Mouse (Mus musculus): ENCODE measurements around the gene Tgfbr3l. TPM values are rescaled to one million over a fixed set of nuclear protein-coding genes. Genes with fewer than 3 reads are reported as not detected.

Tgfbr3l gene
- polyA plus RNA-seq, 1 experiment from 2014 or later, result 4.6 TPM

- H3K9me3 ChIP-seq, result no peaks in the 10 kb centered on the region
- ATAC-seq (ENCODE audit: low FRiP score, low read depth), result no peak
- H3K4me1 ChIP-seq, result no peaks in the 10 kb centered on the region
- no peak overlapping the region for H3K9ac ChIP-seq
- H3K36me3 ChIP-seq, result peaks cover 93% of the 10 kb centered on the region
- no peak overlapping the region for H3K27ac ChIP-seq
- no peak overlapping the region for H3K4me2 ChIP-seq (replicated peaks)
- whole genome bisulfite sequencing, result 92% methylated on average over 5 of the region's 5 CpGs
- no peak overlapping the region for H3K4me3 ChIP-seq
- no peaks in the 10 kb centered on the region for H3K27me3 ChIP-seq
These were observed 44.7 kb downstream of the Tgfbr3l start for GRCm38 (mm10) chr8:4292738-4293137.

GRCm38 (mm10) chr8:4297822-4298221, 49.8 kb downstream of the Tgfbr3l start:
- 95% methylated on average over 4 of the region's 4 CpGs for WGBS
- Histone ChIP-seq H3K9me3 (no peaks in the 10 kb centered on the region), H3K27me3 (no peaks in the 10 kb centered on the region), H3K27ac (no peak overlapping the region), H3K9ac (no peak overlapping the region), H3K4me1 (no peaks in the 10 kb centered on the region), H3K36me3 (peaks cover 95% of the 10 kb centered on the region), H3K4me2 (replicated peaks) (no peak overlapping the region), H3K4me3 (no peak overlapping the region)
- ATAC-seq (ENCODE audit: low FRiP score, low read depth), result no peak

Other genes with a start within 250 kb of the Tgfbr3l start
- not detected in 2 replicates for gene Cd209f, start 142.4 kb upstream of the Tgfbr3l start, polyA plus RNA-seq (2015; fragmentation: Nextera tagmentation; extraction: Ambion mirVana)
- not detected in 2 replicates for gene Cd209g, start 114.1 kb upstream of the Tgfbr3l start, polyA plus RNA-seq (2015; fragmentation: Nextera tagmentation; extraction: Ambion mirVana)
- gene Evi5l, start 81.6 kb upstream of the Tgfbr3l start, polyA plus RNA-seq (2015; fragmentation: Nextera tagmentation; extraction: Ambion mirVana), result 31.3 and 34.0 TPM in 2 replicates
- gene Prr36, start 30.8 kb upstream of the Tgfbr3l start, polyA plus RNA-seq (2015; fragmentation: Nextera tagmentation; extraction: Ambion mirVana), result 1.3 and 1.6 TPM in 2 replicates
- gene Lrrc8e, start 21.4 kb upstream of the Tgfbr3l start, polyA plus RNA-seq (2015; fragmentation: Nextera tagmentation; extraction: Ambion mirVana), result 0.41 and 0.62 TPM in 2 replicates
- gene Map2k7, start 9.5 kb upstream of the Tgfbr3l start, polyA plus RNA-seq (2015; fragmentation: Nextera tagmentation; extraction: Ambion mirVana), result 29.3 and 29.9 TPM in 2 replicates
- 1.3 and 2.4 TPM in 2 replicates for gene Gm49320, start 9.3 kb upstream of the Tgfbr3l start, polyA plus RNA-seq (2015; fragmentation: Nextera tagmentation; extraction: Ambion mirVana)
- 63.8 and 68.4 TPM in 2 replicates for gene Snapc2, start 4.9 kb downstream of the Tgfbr3l start, polyA plus RNA-seq (2015; fragmentation: Nextera tagmentation; extraction: Ambion mirVana)
- 91.7 and 93.9 TPM in 2 replicates for gene Ctxn1, start 11.1 kb downstream of the Tgfbr3l start, polyA plus RNA-seq (2015; fragmentation: Nextera tagmentation; extraction: Ambion mirVana)
- 62.9 and 63.0 TPM in 2 replicates for gene Timm44, start 27.7 kb downstream of the Tgfbr3l start, polyA plus RNA-seq (2015; fragmentation: Nextera tagmentation; extraction: Ambion mirVana)
- 19.9 and 20.4 TPM in 2 replicates for gene Ccl25, start 77.0 kb downstream of the Tgfbr3l start, polyA plus RNA-seq (2015; fragmentation: Nextera tagmentation; extraction: Ambion mirVana)
- 268 and 283 TPM in 2 replicates for gene Elavl1, start 77.2 kb downstream of the Tgfbr3l start, polyA plus RNA-seq (2015; fragmentation: Nextera tagmentation; extraction: Ambion mirVana)
- 15.0 and 16.0 TPM in 2 replicates for gene Cers4, start 244.8 kb downstream of the Tgfbr3l start, polyA plus RNA-seq (2015; fragmentation: Nextera tagmentation; extraction: Ambion mirVana)

Measured in limb, embryonic 13.5 days (tissue).